Mouse (Mus musculus) stomach, embryonic 16.5 days (tissue): ENCODE measurements at regions not wholly inside any gene's neighbourhood (a gene's known extent, or its start where the extent isn't known, plus 50 kb on each side); places are given as distances from the start of the nearest gene placed in this dataset.
A peak's percentile ranks its signal among the peaks of the same experiment; 100 is the strongest.

ENCODE experiments used
- ATAC-seq: fragments of 200-750 bp; cut with Nextera tagmentation; 2 replicates; pipeline ENCODE4 v1.8.0; 2017; ENCODE audit warnings: moderate number of reproducible peaks, moderate TSS enrichment; ENCODE audit not compliant: insufficient read depth, low FRiP score
- H3K27ac ChIP-seq: fragments of 300-500 bp; sonication (generic); 2 replicates; pipeline ENCODE4 v1.5.1; 2014; ENCODE audit warnings: low read length
- H3K27me3 ChIP-seq: fragments of 300-500 bp; sonication (generic); 2 replicates; pipeline ENCODE4 v1.6.1; 2014; ENCODE audit warnings: low read length, control low read depth, mixed read lengths; ENCODE audit not compliant: control insufficient read depth, insufficient read depth
- H3K36me3 ChIP-seq: fragments of 300-500 bp; sonication (generic); 2 replicates; pipeline ENCODE4 v1.6.1; 2014; ENCODE audit warnings: low read length; ENCODE audit not compliant: control insufficient read depth, insufficient read depth
- H3K4me1 ChIP-seq: fragments of 300-500 bp; sonication (generic); 2 replicates; pipeline ENCODE4 v1.6.1; 2014; ENCODE audit warnings: low read length, control low read depth, mixed read lengths; ENCODE audit not compliant: control insufficient read depth, insufficient read depth
- H3K4me2 ChIP-seq: fragments of 300-500 bp; sonication (generic); 2 replicates; pipeline ENCODE4 v1.6.1; 2014; ENCODE audit warnings: low read depth, low read length, mixed read lengths
- H3K4me3 ChIP-seq: fragments of 300-500 bp; sonication (generic); replicated peaks from 2 replicates; pipeline ENCODE4 v1.5.1; 2014; ENCODE audit warnings: mild to moderate bottlenecking, low read length
- H3K9ac ChIP-seq: fragments of 300-500 bp; sonication (generic); 2 replicates; pipeline ENCODE4 v1.6.1; 2014; ENCODE audit warnings: low read length
- H3K9me3 ChIP-seq: fragments of 300-500 bp; sonication (generic); replicated peaks from 2 replicates; pipeline ENCODE4 v1.6.1; 2016; ENCODE audit warnings: low read length, control low read depth; ENCODE audit not compliant: control insufficient read depth
- WGBS: fragments of 180-500 bp; shearing (Covaris S2); extraction: QIAGEN DNeasy Blood & Tissue Kit; methylation state at CpG from one replicate; pipeline ENCODE4 v1.1.7; 2014; 5-methylcytosine and 5-hydroxymethylcytosine counted together

DNA sequence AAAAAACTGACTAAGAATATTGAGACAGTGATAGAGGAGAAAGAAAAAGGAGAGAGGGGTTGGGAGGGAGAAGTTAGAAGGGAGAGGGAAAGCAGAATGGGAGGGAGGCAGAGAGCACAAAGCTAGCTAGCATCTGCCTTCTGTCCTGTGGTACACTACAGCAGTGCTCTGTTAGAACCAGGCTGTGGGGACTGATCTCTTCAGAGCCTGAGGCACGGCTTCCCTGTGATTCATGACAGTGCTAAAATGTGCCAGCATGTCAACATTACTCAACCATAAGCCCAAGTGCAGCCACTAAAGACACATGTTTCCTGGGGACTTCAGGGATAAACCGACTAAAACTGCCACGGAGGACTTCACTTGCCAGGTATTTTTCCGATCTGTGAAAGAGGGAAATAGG, 455.1 kb upstream of the BB014433 start:
- Histone ChIP-seq H3K4me1 (no peaks in the 10 kb centered on the region), H3K4me3 (no peak overlapping the region), H3K27me3 (no peaks in the 10 kb centered on the region), H3K36me3 (no peaks in the 10 kb centered on the region), H3K9ac (no peak overlapping the region), H3K4me2 (no peak overlapping the region), H3K27ac (no peak overlapping the region), H3K9me3 (no peaks in the 10 kb centered on the region)
- WGBS: 68% methylated on average over 4 of the region's 4 CpGs
- ATAC-seq: no peak

DNA sequence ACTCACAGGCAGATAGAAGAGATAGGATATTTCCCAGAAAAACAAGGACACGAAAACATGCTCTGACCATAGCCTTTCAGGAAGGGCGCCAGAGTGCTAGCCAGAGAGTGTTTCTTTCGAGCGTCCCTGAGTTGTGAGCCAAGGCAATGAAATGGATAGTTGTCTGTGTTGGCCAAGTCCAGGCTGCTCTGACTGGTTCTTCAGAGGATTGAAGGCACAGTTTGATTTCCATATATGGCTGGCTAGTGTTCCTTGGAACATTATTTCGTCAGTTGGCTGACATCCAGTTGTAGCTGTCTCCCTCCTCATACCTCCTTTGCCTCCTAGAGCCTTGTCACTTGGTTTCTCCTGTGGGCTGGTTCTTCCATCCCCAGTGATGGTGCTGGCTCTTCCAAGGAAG, 451.7 kb upstream of the BB014433 start:
- 73% methylated on average over 5 of the region's 5 CpGs for WGBS
- no peaks in the 10 kb centered on the region for H3K27me3 ChIP-seq
- H3K4me1 ChIP-seq: no peaks in the 10 kb centered on the region
- ATAC-seq: peak; percentile 44; the same call in 1 of the 2 replicates
- H3K36me3 ChIP-seq: no peaks in the 10 kb centered on the region
- no peak overlapping the region for H3K4me3 ChIP-seq
- no peak overlapping the region for H3K4me2 ChIP-seq
- no peak overlapping the region for H3K27ac ChIP-seq
- no peak overlapping the region for H3K9ac ChIP-seq
- no peaks in the 10 kb centered on the region for H3K9me3 ChIP-seq

DNA sequence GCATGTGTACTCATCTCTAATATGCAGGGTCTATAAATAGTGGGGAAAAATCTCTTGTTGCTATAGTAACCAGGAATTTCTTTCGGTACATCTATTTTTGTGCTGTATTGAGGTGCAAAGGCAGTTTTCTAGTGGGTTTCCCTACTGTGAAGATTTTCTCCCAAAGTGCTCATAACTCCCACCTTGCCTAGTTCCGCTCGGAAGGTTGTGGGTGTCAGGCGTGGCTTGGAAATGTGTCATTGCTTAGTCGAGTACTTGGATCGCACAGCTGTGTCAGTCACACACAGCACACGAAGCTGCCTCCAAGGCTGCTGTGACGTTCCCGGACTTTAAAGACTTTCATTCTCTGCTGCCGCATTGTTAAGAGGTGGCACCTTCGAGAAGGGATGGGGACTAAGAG, 450.4 kb upstream of the BB014433 start:
- H3K36me3 ChIP-seq: no peaks in the 10 kb centered on the region
- ATAC-seq: no peak
- H3K4me1 ChIP-seq: no peaks in the 10 kb centered on the region
- 82% methylated on average over 11 of the region's 11 CpGs for WGBS
- no peaks in the 10 kb centered on the region for H3K27me3 ChIP-seq
- H3K4me3 ChIP-seq: no peak overlapping the region
- no peak overlapping the region for H3K27ac ChIP-seq
- no peaks in the 10 kb centered on the region for H3K9me3 ChIP-seq
- no peak overlapping the region for H3K9ac ChIP-seq
- no peak overlapping the region for H3K4me2 ChIP-seq

DNA sequence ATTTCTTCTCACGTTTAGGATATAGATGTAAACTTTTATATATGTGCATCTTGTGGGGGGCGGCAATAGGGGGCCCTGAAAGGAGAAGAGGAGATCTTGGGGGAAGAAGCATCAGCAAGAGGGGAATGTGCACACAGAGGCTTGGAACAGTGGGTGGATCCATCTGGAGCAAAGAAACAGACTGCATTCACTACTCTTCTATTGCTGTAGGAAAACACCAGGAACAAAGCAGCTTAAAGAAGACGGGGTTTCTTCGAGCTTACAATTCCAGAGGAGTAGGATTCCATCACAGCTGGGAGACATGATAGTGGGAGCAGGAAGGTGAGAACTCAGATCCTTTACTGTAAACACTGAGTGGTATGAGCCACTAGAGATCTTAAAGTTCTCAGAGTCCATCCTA, 444.9 kb upstream of the BB014433 start:
- no peak for ATAC-seq
- Histone ChIP-seq H3K27ac (no peak overlapping the region), H3K4me2 (no peak overlapping the region), H3K27me3 (no peaks in the 10 kb centered on the region), H3K4me1 (no peaks in the 10 kb centered on the region), H3K9me3 (no peaks in the 10 kb centered on the region), H3K9ac (no peak overlapping the region), H3K36me3 (no peaks in the 10 kb centered on the region), H3K4me3 (no peak overlapping the region)
- WGBS: 66% methylated on average over 4 of the region's 4 CpGs

DNA sequence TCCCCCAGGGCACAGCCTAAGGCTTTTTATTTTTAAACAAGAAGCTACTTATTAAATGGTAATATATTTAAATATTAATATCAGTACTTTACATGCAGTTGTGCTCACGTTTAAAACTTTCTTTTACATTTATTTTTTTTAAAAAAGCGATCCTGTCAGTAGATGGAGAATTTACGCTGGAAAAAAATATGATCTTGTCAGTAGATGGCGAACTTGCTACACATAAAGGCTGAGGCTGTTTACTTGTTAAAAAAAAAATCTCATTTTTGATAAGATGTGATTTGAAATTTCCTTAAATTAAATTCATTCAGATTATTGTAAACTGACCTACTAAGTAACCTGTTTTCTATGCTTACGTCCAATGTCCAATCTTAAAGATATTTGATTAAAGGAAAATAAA, 441.7 kb upstream of the BB014433 start:
- Histone ChIP-seq H3K27me3 (no peaks in the 10 kb centered on the region), H3K4me2 (no peak overlapping the region), H3K4me3 (no peak overlapping the region), H3K36me3 (no peaks in the 10 kb centered on the region), H3K4me1 (no peaks in the 10 kb centered on the region), H3K9me3 (no peaks in the 10 kb centered on the region), H3K9ac (no peak overlapping the region), H3K27ac (no peak overlapping the region)
- ATAC-seq: no peak
- WGBS: 56% methylated on average over 5 of the region's 5 CpGs

DNA sequence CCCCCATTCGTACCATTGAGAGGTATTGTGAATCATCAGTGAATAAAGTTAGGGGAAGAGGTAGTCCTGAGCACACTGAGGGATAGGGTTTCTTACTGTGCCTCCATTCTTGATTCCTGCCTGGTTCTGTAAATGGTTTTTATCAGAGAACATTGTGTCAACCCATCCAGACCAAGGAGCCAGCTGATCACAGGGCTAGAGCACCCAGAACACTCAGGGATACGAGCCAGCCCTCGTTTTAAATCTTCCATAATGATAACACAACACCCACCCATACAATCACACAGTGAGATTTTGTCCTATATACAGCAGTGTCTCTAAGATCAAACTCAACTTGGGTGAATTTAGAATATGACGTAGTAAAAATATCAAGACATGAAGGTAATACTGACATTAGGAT, 424.7 kb upstream of the BB014433 start:
- no peak overlapping the region for H3K4me2 ChIP-seq
- H3K9ac ChIP-seq: no peak overlapping the region
- no peak for ATAC-seq
- no peaks in the 10 kb centered on the region for H3K9me3 ChIP-seq
- no peaks in the 10 kb centered on the region for H3K4me1 ChIP-seq
- WGBS: 77% methylated on average over 4 of the region's 4 CpGs
- no peaks in the 10 kb centered on the region for H3K27me3 ChIP-seq
- no peaks in the 10 kb centered on the region for H3K36me3 ChIP-seq
- no peak overlapping the region for H3K4me3 ChIP-seq
- H3K27ac ChIP-seq: no peak overlapping the region

DNA sequence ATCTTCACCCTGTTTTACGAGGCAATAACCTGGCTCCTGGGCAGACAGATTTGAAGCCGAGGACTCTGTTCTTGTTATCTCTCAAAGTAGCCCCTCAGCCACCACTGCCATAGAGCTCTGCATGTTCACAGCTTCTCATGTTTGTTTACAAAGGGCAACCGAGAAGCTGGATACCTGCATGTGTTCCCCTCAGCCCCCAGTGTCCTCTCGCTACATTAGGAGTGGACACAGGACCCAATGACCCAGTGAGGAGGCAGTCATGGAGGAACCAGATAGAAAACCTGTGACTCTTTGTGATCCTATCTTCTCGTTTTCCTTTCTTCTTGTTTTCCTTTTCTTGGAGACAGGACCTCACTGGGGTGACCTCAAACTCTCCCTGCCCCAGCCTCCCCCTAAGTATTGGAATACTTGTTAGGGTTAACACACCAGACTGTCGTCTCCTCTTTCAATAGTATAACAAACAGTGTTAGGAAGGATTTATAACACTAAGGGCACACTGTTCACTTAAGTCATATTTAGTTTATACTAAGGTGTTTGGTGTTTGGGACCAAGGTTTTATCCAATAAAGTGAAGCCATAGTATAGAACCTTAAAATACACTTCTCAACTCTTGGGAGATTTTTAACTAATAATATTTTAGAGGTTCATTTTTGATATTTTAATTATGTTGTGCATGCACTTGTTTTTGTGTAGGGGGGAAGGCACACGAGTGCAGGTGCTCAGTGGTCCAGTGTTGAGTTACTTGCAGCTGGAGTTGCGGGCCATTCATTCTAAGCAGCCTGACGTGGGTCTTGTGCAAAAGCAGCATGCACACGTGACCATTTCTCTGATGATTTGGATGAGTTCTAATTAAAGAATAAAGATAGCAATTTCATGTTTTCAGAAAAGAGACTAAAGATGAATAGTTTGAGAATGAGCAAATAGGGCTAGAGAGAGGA, 422.9 kb upstream of the BB014433 start:
- H3K4me3 ChIP-seq: no peak overlapping the region
- 64% methylated on average over 10 of the region's 10 CpGs for WGBS

DNA sequence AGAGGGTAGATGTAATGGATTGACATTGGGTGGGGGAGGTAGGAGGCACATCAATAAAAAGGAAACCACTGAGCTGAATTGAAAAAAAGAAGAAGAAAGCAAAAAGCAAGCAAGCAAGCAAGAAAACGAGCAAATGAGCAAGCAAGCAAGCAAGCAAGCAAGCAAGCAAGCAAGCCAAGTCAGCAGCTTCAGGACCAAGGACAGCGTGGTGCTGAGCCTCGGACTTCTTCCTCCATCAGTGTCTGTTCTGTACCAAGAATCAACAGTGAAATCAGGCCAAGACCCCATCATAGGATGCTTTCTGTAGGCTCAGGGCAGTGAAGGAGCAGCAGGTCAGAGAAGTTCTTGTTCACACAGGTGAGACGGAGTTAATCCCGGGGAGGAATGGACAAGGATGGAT, 392.7 kb upstream of the BB014433 start:
- H3K27me3 ChIP-seq: no peaks in the 10 kb centered on the region
- ATAC-seq: no peak
- no peak overlapping the region for H3K4me3 ChIP-seq
- 40% methylated on average over 5 of the region's 5 CpGs for WGBS
- no peaks in the 10 kb centered on the region for H3K4me1 ChIP-seq
- H3K4me2 ChIP-seq: no peak overlapping the region
- H3K27ac ChIP-seq: no peak overlapping the region
- no peaks in the 10 kb centered on the region for H3K9me3 ChIP-seq
- H3K9ac ChIP-seq: no peak overlapping the region
- no peaks in the 10 kb centered on the region for H3K36me3 ChIP-seq

More for the DNA sequence above, 422.9 kb upstream of the BB014433 start:
- H3K27ac ChIP-seq: no peak overlapping the region
- no peak overlapping the region for H3K9ac ChIP-seq
- no peaks in the 10 kb centered on the region for H3K36me3 ChIP-seq
- no peak overlapping the region for H3K4me2 ChIP-seq
- H3K9me3 ChIP-seq: no peaks in the 10 kb centered on the region
- no peaks in the 10 kb centered on the region for H3K27me3 ChIP-seq
- ATAC-seq: no peak
- no peaks in the 10 kb centered on the region for H3K4me1 ChIP-seq

DNA sequence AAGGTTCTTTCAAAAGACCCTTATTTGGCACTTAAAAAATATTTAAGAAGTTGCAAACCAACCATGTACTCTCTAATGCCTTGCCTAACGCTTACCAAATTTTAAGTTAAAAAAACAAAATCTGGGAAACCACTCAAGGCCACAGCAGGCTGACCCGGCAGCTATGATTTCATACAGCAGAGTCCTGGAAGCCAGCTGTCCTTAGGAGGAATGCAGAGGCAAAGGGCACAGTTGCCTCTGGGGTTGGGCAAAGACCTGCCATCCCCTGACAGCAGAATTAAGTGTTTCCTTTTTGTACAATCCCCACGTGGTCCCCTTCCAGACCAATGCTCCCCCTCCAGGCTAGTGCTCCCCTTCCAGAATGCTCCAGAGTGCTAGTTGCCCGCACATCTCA, 348.8 kb upstream of the BB014433 start:
- H3K36me3 ChIP-seq: no peaks in the 10 kb centered on the region
- no peaks in the 10 kb centered on the region for H3K4me1 ChIP-seq
- no peaks in the 10 kb centered on the region for H3K27me3 ChIP-seq
- no peak for ATAC-seq
- WGBS: 52% methylated on average over 4 of the region's 4 CpGs
- H3K4me3 ChIP-seq: no peak overlapping the region
- no peaks in the 10 kb centered on the region for H3K9me3 ChIP-seq
- no peak overlapping the region for H3K9ac ChIP-seq
- H3K4me2 ChIP-seq: no peak overlapping the region
- H3K27ac ChIP-seq: no peak overlapping the region
